Mouse (Mus musculus) stomach, embryonic 15.5 days (tissue): ENCODE measurements at regions not wholly inside any gene's neighbourhood (a gene's known extent, or its start where the extent isn't known, plus 50 kb on each side); places are given as distances from the start of the nearest gene placed in this dataset.
A peak's percentile ranks its signal among the peaks of the same experiment; 100 is the strongest.

Source experiments
- ATAC-seq: fragments of 200-750 bp; cut with Nextera tagmentation; 2 replicates; pipeline ENCODE4 v1.8.0; 2017; ENCODE audit warnings: low read depth, moderate number of reproducible peaks, moderate TSS enrichment; ENCODE audit not compliant: insufficient read depth, low FRiP score
- H3K27ac ChIP-seq: fragments of 300-500 bp; sonication (generic); 2 replicates; pipeline ENCODE4 v1.5.1; 2015; ENCODE audit warnings: mild to moderate bottlenecking, inconsistent platforms
- H3K27me3 ChIP-seq: fragments of 300-500 bp; sonication (generic); replicated peaks from 2 replicates; pipeline ENCODE4 v1.6.1; 2015; ENCODE audit warnings: inconsistent platforms
- H3K36me3 ChIP-seq: fragments of 300-500 bp; sonication (generic); 2 replicates; pipeline ENCODE4 v1.6.1; 2015; ENCODE audit warnings: inconsistent platforms
- H3K4me1 ChIP-seq: fragments of 300-500 bp; sonication (generic); 2 replicates; pipeline ENCODE4 v1.6.1; 2015; ENCODE audit warnings: inconsistent platforms
- H3K4me2 ChIP-seq: fragments of 300-500 bp; sonication (generic); 2 replicates; pipeline ENCODE4 v1.6.1; 2015; ENCODE audit warnings: mild to moderate bottlenecking, inconsistent platforms
- H3K4me3 ChIP-seq: fragments of 300-500 bp; sonication (generic); replicated peaks from 2 replicates; pipeline ENCODE4 v1.5.1; 2015; ENCODE audit warnings: inconsistent platforms
- H3K9ac ChIP-seq: fragments of 300-500 bp; sonication (generic); 2 replicates; pipeline ENCODE4 v1.6.1; 2015; ENCODE audit warnings: inconsistent platforms
- H3K9me3 ChIP-seq: fragments of 300-500 bp; sonication (generic); 2 replicates; pipeline ENCODE4 v1.6.1; 2016; ENCODE audit warnings: inconsistent platforms
- WGBS: fragments of 180-500 bp; shearing (Covaris S2); methylation state at CpG from one replicate; pipeline ENCODE4 v1.1.7; 2015; 5-methylcytosine and 5-hydroxymethylcytosine counted together

- ATAC-seq, result no peak
- H3K4me1 ChIP-seq, result no peaks in the 10 kb centered on the region
- H3K27ac ChIP-seq, result no peak overlapping the region
- H3K9ac ChIP-seq, result no peak overlapping the region
- H3K4me2 ChIP-seq, result no peak overlapping the region
- no peaks in the 10 kb centered on the region for H3K9me3 ChIP-seq
- H3K36me3 ChIP-seq, result no peaks in the 10 kb centered on the region
- WGBS, result 51% methylated on average over 3 of the region's 3 CpGs
- H3K4me3 ChIP-seq, result no peak overlapping the region
- H3K27me3 ChIP-seq, result no peaks in the 10 kb centered on the region
These were observed 557.2 kb upstream of the Cntnap5a start for GRCm38 (mm10) chr1:115127337-115127736.

GRCm38 (mm10) chr1:115134298-115134697 is 550.3 kb upstream of the Cntnap5a start:
- no peak overlapping the region for H3K4me3 ChIP-seq
- no peaks in the 10 kb centered on the region for H3K4me1 ChIP-seq
- H3K27ac ChIP-seq, result no peak overlapping the region
- H3K9me3 ChIP-seq, result no peaks in the 10 kb centered on the region
- ATAC-seq, result peak; percentile 56; the same call in 1 of the 2 replicates
- H3K4me2 ChIP-seq, result no peak overlapping the region
- no peak overlapping the region for H3K9ac ChIP-seq
- 52% methylated on average over 1 of the region's 1 CpGs for WGBS
- H3K27me3 ChIP-seq, result no peaks in the 10 kb centered on the region
- H3K36me3 ChIP-seq, result no peaks in the 10 kb centered on the region

- Histone ChIP-seq H3K4me3 (no peak overlapping the region), H3K4me2 (no peak overlapping the region), H3K36me3 (no peaks in the 10 kb centered on the region), H3K27ac (no peak overlapping the region), H3K9ac (no peak overlapping the region), H3K27me3 (no peaks in the 10 kb centered on the region), H3K9me3 (no peaks in the 10 kb centered on the region), H3K4me1 (no peaks in the 10 kb centered on the region)
- ATAC-seq, result no peak
These were observed 540.0 kb upstream of the Cntnap5a start for GRCm38 (mm10) chr1:115144568-115144967.
